Mouse (Mus musculus) brain, embryonic 14.5 days (tissue): ENCODE measurements around the gene Ippk. TPM values are rescaled to one million over a fixed set of nuclear protein-coding genes. Genes with fewer than 3 reads are reported as not detected.

ENCODE experiments used
- DNase-seq: peaks from one replicate; pipeline ENCODE4 v3.0.0-alpha.2; 2011; ENCODE audit warnings: low read depth
- CTCF ChIP-seq: fragments of 200-500 bp; IDR thresholded peaks from 2 replicates; pipeline ENCODE4 v1.5.1; 2012; ENCODE audit warnings: inconsistent platforms, mild to moderate bottlenecking, moderate library complexity, borderline replicate concordance; ENCODE audit not compliant: insufficient read depth, insufficient read length; ENCODE audit errors: extremely low read depth
- POLR2A ChIP-seq: fragments of 200-500 bp; IDR thresholded peaks from 2 replicates; pipeline ENCODE4 v1.6.1; 2012; ENCODE audit warnings: mild to moderate bottlenecking, inconsistent platforms, borderline replicate concordance; ENCODE audit not compliant: poor library complexity, insufficient read depth, insufficient read length, severe bottlenecking; ENCODE audit errors: extremely low read depth
- polyA plus RNA-seq: library from polyadenylated mRNA; depleted of rRNA; stranded (reverse); fragments of >200 nt; gene quantifications from 2 replicates; pipeline ENCODE4 v1.2.3, GENCODE M21; 2012; rRNA removed

The Ippk gene
- 8.7 and 9.9 TPM in 2 replicates for polyA plus RNA-seq

DNA sequence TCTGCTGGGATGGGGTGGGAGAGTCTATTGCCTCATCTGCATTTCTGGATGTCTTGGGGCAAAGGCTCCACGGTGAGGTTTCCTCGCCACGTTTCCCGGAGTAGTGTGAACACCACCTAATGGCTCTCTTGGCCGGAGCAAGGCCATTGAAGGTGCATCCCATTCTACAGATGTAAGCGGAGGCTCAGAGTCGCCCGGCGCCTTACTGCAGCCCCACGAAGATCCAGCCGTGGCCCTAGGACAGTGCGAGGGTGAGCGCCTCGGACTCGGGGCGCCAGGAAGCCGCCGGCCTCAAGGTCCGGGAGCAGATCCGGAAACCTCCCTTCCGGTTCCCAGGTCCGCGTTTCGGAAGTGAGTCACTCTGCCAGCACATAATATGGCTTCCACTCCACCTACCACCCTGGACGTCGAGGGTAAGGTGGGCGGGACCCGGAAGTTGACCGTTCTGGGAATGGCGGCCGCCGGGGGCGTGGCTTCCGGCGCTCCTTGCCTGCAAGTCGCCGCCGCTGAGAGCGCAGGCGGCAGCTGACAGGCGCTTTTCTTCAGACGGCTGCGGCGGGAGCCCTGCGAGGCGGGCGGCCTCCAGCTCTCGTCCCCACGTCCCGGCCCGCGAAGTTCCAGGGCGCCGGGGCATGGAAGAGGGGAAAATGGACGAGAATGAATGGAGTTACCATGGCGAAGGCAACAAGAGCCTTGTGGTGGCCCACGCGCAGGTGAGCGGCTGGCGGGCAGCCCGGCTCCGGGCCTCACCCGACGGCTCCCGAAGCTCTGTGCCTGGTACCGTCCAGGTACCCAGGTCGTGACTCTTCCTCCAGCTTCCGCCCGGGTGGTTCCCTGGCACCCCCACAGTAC is at the start of gene Ippk:
TSS of gene Ippk (plus strand) at position 496 of the 852 bp plus-strand sequence.
- DNase-seq: peak; percentile 100
- no peak for TF ChIP-seq CTCF
- TF ChIP-seq POLR2A: peak; percentile 74

DNA sequence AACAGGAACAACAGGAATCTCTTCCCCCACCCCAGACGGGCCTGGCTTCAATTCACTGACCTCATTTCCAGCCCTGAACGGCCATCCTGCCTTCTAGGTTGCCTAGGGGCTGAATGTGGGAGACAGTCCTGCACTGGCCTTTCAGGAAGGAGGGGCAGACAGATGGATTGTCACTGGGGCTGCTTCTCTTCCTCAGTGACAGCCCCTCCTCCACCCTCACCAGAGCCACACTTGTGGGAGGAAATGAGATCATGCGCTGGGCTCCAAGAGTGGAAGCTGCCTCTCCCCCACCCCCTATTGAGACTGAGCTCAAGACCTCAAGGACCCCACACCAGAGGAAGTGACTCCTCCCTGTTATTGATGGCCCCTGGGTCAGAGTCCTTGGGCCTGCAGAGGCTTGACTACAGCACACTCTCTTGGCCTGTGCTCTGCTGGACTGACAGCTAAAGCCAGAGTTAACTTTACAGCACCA is 49.6 kb upstream of the Ippk start:
- TF ChIP-seq POLR2A: no peak
- no peak for TF ChIP-seq CTCF
- peak; percentile 44 for DNase-seq

DNA sequence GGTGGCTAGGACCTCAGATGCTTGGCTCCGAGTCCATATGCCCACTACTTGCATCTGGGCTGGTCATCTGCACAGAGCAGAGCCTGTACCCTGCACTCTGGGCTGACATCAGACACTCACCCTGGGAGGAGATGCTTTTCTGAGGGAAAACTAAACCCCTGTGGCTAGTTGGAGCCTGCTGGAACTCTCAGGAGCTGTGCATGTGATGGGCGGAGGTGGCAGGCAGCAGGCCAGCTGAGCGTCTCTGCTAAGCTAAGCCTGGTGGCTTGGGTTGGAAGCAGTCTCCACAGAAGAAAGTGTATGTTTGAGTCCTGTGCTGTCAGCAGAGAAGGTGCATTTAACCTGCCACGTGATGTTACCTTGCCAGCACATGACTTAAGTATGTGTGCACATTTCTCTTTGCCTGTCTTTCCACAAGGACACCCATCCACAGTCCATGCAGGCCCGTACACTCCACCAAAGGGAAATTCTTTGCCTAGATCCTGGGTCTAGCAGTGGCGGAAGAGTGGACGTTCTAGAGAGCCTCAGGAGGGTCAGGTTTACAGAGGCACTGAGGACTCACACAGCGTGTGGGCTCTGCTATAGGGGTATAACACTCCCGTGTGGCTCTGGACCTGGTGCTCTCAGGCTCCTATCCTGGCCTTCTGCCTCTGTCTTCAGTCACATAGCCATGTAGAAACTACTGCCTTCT is 48.5 kb upstream of the Ippk start:
- DNase-seq: no peak
- TF ChIP-seq POLR2A: no peak
- TF ChIP-seq CTCF: no peak

DNA sequence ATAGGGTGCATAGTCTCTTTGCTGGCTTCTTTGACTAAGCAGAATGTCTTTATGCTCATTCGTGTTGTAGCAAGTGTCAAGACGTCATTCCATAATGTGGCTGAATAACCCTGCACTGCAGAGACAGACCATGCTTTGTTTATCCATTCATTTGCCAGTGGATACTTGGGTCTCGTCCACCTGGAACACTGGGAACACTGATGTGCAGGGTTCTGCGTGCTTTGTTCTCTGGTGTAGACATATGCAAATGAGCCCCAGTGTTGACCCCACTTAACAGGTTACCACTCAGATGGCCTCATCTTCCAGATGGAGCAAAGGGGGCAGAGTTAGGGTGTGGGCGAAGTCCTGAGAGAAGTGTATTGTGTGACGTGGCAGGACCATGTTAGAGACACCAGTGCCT is 46.7 kb upstream of the Ippk start:
- TF ChIP-seq CTCF (no peak), POLR2A (no peak)
- no peak for DNase-seq

DNA sequence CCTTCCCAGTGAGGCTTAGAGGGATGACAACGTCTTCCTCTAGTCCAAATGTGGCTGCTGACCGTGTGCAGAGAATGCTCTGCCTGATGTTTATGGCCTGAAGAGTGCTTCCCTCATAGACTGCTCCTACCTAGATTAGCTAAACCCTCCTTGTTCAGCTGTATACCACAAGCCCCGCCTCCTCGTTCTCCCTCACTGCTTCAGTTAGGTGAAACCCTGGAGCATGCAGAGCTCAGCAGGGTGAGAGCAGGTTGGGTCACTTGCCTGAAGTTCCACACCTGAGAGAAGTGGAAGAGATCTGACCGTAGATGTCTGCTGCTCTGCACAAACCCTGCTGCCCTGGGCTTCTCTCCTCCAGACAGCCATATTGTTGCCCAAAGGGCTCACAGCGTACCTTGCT is 46.3 kb upstream of the Ippk start:
- TF ChIP-seq CTCF (no peak), POLR2A (no peak)
- no peak for DNase-seq

DNA sequence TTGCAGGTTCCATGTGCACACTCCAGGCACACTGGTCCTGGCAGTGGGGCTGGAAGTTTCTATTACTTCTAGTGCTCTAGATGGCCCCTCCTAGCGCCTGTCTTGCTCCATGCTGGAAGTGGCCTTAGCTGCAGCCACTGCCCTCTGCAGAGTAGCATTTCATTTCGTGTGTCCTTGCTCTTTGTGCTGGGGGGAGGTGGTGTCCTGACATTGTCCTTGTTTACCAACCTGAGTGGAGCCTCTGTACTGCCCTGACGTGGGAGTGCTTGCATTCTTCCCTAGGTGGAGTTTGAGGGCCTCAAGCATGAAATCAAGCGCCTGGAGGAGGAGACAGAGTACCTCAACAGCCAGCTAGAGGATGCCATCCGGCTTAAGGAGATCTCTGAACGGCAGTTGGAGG is 43.4 kb upstream of the Ippk start:
- no peak for DNase-seq
- TF ChIP-seq CTCF (no peak), POLR2A (no peak)

DNA sequence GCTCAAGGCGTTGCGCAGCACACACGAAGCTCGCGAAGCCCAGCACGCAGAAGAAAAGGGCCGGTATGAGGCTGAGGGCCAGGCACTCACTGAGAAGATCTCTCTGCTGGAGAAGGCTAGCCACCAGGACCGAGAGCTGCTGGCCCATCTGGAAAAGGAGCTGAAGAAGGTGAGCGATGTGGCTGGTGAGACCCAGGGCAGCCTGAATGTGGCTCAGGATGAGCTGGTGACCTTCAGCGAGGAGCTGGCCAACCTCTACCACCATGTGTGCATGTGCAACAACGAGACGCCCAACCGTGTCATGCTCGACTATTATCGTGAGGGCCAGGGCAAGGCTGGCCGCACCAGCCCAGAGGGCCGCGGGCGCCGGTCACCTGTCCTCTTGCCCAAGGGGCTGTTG is 41.7 kb upstream of the Ippk start:
- DNase-seq: no peak
- TF ChIP-seq POLR2A (no peak), CTCF (no peak)

DNA sequence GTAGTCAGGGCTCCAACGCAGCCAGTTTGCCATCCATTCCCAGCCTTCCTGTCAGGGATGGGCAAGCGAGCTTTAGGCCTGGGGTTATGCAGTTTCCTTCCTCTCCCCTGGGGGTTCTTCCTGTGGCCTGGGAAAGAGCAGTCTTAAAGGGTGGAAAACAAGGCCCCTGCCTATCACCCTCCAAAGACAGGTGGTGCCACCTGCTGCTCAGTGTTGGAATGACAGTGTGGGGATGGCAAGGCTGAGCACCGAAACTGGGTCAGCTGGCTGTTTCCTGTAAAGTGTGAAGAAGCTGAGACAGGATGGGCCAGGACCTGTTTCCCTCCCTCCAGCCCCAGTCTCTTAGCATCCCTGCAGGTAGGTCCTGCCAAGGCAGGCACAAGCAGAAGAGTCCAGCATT is 39.8 kb upstream of the Ippk start:
- peak; percentile 87 for TF ChIP-seq CTCF
- no peak for TF ChIP-seq POLR2A
- DNase-seq: peak; percentile 71

DNA sequence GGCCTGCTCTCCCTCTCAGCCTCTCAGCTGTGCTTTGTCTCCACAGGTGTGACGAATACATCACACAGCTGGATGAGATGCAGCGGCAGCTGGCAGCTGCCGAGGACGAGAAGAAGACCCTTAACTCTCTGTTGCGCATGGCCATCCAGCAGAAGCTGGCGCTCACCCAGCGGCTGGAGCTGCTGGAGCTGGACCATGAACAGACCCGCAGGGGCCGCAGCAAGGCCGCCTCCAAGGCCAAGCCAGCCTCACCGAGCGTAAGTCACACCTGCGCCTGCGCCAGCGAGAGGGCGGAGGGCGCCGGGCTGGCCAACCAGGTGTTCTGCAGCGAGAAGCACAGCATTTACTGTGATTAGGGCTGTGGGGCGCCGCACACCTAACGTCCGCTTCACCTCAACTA is 38.1 kb upstream of the Ippk start:
- TF ChIP-seq CTCF (no peak), POLR2A (no peak)
- no peak for DNase-seq

DNA sequence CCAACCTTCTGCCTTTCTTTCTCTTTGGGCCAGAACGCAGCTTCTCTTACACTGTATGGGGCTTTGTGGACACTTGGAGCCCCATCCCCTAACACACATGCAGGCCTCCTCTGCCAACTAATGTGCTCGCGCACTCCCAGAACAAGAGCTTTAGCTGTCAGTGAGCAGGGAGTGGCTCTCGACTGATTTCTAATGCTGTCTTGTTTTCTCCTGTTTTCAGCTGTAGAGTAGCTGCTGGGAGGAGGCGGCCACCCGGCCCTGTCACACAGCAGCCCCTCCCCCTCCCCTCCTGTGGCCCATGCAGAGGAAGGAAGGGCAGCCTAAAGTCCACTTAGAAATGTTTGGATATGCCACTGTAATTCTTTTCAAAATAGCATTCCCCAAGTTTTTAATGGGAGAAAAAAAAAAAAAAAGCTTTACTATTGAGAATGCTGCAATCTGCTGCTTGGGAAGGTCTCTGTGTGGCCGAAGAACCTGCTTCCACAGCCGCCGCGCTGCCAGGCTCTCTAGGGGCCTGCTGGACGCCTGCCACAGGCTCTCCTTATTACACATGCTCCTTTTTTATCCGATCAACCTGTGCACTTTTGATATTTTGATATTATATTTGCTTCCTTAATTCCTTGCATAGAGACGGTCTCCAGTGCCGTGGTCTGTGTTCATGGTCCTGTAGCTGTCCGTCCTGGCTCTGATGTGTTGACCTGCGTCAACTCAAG is 36.1 kb upstream of the Ippk start:
- DNase-seq: no peak

DNA sequence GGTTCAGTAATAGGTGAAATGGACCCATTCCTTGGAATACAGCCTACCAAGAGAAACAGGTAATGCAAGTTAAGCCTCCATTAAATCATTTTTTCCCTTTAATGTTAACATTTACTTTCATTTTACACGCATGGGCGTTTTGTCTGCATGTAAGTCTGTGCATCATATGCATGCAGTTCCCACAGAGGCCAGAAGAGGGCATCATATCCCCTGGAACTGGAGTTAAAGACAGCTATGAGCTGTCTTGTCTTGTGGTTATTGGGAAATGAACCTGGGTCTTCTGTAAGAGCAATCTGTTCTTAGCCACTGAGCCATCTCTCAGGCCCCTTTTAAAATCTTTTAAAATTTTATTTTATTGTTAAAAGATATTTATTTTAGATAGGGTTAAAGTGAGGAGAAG is 29.7 kb upstream of the Ippk start:
- TF ChIP-seq POLR2A (no peak), CTCF (peak; percentile 42; the same call in 1 of the 2 replicates)

More for the DNA sequence above, 36.1 kb upstream of the Ippk start:
- TF ChIP-seq CTCF (no peak), POLR2A (no peak)

More for the DNA sequence above, 29.7 kb upstream of the Ippk start:
- no peak for DNase-seq
